Mouse (Mus musculus): ENCODE measurements at regions not wholly inside any gene's neighbourhood (a gene's known extent, or its start where the extent isn't known, plus 50 kb on each side); places are given as distances from the start of the nearest gene placed in this dataset.

DNA sequence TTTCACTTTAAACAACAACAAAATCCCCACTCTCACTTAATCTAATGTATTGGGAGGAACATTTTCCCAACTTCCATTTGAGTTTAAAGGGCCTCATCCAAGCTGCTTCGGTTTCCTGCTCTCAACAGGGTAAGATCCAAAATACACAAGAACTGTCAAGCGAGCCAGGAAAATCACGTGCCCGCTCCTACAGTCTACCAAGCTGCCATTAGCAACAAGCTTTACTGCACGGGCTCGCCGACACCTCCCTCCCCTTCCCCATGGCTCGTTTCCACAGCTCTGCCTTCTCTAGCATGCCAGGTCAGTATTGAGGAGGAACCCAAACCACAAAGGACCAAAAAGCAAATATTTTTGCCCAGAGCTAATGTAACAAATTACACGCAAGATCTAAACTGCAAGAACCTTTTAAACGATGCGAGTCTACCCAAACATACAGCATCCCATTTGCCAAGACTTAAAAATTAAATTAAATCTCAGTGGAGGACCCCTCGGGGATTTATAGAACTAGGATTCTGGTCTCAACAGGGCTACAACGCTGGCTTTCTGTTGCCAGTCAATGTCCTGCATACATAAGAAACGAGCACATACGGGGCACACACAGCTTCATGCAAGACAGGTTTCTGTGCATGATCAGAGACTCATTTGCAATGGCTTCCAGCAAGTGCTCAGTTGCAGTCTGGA lies 435.4 kb upstream of the Jarid2 start:
- DNase-seq (ENCODE audit: low spot score) = no peak

DNA sequence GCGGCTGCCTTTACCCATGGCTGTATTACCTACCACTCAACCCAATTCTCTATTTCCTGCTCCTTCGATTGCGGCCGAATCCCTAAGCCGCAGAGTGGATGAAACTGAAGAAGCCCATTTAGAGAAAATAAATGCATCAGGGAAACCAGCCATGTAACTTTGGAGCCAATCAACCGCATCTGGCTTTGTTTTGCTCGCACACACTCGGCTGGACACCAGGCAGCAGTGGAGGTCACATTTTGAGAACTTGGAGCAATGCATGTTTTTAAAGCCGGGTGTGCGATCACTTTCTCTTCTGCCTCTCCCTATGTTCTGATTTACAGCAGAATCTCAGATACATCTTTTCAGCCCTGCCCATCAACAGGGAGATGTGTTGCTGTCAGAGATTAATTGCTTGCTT lies 433.7 kb upstream of the Jarid2 start:
- no peak for DNase-seq (ENCODE audit: low spot score)

DNA sequence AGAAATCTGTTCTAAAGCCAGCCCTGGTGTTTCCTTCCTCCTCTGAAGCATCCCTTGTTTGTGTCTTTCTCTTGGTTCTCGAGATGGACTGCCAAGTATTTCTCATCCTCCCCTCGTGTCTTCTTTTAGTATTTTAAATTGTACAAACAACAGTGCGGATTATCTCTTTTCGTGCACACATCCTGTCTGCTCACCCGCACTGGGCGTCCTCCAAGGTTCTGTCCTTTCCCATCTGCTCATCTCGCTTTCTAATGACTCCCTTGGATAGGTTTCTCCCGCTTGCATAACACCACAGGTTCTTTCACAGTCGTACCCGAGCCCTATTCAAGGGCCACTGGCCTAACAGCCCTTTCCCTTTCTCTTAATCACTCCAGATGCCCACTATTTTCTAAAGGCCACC lies 428.7 kb upstream of the Jarid2 start:
- no peak for DNase-seq (ENCODE audit: low spot score)

DNA sequence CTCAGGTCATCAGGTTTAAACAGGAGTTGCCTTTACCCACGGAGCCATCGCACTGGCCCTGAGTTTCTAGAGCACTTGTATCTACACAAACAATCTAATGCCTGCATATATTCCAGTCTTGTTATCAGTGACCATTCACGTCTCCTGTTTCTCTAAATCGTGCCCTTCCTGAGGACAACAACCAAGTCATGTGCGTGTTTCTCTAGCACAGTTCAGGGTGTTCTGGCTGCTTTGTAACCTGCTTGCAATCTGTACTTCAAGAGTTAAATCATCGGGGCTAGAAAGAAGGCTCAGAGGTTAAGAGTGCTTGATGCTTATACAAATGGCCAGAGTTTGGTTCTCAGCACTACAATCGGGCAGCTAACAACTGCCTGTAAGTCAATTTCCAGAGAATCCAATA lies 428.1 kb upstream of the Jarid2 start:
- DNase-seq (ENCODE audit: low spot score) = no peak

DNA sequence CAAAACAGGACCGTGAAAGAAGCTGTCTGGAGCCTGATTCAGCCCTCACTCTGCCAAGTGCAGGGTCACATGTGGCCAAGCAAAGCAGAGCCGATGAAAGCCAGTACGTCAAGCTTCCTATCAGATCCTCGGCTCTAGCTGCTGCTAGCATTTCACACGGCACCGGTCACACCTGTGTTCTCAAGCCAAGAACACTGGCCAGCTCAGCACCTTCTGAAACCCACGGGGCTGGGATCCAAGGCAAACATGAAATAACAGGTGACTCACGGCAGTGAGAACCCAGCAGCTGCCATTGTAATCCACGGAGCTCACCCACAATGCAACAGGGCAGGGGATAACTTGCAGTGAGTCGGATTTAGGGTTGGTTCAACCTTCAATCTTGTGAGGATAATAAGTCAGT lies 427.3 kb upstream of the Jarid2 start:
- DNase-seq (ENCODE audit: low spot score) = no peak

DNA sequence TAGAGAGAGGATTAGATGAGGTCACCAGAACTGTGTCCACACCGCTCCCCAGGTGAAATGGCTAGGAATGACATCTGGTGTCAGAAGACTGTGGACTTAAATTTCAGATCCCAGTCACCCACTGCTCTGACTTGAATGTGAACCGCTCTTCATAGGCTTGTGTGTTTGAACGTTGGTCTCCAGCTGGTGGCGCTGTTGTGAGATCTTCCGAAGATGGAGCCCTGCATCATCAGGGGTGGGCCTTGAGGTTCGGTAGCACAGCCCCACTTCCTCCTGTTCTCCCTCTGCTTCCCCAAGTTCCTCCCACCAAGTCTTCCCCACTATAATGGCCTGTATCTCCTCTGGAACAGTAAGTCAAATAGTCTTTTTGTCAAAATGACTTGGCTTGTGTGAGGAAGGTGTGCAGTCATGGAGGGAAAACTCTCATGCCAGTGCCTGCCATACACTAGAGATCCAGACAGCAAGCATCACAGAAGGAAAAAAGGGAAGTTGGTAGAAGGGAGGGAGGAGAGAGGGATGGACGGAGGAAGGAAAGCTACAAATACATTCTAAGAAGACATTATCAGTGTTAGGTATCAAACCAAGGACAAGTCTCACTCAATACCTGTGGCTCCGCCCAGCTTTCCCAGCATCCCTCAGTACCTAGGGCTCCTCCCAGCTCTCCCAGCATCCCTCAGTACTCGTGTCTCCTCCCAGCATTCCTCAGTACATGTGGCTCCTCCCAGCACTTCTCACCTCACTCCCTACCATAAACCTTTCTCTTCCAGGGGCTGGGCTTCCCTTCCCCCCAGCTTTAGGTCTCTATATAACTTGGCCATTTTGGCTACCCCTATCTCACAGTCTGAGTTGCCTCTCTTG lies 423.9 kb upstream of the Jarid2 start:
- peak; percentile 3 for DNase-seq (ENCODE audit: low spot score)

DNA sequence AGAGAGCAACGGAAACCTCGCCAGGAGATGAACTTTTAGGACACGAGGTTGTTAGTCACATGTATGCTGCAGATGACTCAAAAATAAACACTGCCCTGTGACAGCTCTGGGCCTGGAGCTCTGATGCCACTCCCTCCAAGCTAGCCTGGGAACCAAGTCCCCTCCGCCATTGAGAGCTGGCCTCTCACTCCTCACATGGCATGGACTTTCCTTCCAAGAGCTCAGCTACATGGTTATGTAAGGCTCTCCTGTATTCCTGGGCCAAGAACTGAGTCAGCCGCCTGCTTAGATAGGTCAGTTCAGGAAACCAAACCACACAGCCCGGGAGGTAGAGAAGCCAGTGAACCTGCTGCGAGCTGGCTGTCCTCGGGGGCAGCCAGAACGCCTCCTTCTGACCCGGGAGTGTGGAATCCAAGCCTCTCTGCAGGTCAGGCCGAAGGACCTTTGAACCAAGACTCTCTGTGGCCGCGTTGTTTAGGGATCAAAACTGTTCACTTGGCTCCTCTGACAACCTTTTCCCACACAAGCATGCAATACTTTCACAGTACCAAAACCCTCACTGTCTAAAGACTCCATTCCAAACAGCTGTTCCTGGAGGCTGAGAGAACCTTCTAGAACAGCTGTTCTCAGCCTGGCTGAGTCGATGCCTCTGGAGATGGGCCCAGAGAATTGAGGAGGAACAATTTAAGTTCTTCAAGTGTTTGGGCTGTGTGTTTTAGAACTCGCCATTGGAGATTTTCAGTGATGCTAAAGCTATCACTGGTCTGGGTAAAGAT lies 422.8 kb upstream of the Jarid2 start:
- no peak for DNase-seq (ENCODE audit: low spot score)

DNA sequence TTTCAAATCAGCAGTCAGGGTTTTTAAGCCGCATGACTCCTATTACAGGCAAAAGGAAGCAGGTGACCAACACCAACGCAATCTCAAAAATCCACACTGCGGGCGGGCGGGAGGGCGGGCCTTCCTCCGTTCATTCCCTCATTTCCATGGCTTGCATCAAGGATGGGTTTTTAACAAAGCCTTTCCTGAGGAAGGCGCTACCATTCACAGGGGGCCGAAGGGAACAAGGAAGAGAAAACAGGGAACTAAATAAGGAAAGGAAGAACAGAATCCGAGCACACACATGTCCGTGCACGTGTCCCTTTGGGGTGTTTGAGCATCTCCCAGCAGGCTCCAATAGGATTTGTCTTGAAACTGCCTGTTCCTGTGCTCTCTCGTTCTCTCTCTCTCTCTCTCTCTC lies 421.0 kb upstream of the Jarid2 start:
- DNase-seq (ENCODE audit: low spot score) = no peak

DNA sequence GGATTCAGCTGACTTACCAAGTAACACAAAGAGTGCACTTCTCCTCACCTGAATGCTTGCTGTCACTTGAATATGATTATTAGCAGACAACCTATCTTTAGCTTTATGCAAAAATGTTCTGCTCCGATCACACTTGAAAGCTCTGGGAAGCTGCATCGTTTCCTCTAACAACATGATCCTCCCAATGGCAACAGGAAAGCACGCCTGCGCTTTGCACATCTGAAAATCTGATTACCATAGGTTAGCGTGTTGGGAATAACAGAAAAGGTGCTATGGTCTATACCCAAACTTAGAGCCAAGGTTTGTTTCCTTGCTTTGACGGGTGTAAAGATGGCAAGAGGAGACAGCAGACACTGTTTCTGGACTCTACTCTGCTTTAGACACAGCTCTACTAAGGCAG lies 417.0 kb upstream of the Jarid2 start:
- no peak for DNase-seq (ENCODE audit: low spot score)

DNA sequence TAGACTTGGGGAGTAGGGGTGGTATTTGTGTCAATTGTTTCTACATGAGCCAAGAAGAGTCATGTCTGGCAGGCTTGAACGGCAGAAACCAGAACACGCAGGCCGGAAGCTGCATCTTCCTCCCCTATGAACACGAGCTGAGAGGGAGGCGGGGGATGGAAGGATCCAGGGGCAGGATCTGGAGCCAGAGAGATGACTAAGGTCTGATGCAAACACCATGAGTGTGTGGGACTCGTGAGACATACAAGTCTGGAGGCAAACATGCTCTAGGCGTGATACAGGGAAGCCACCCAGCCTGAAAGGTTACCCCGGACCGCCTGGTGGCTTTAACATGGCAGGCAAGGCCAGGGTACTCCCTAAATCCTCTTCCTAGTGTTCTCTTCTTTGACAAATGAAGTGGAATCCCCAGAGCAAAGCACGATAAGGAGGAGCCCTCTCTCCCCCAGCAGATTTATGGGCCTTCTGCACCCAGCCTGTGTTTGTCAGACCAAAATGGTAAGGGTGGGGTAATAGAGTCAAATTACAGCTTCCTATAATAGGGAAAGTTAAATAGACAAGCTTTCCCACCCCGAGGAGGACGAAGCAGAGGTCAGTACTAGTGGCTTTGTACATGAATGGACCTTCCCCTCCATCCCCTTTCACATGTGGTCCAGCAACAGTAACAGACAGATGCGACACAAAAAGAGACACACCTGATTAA lies 412.4 kb upstream of the Jarid2 start:
- no peak for DNase-seq (ENCODE audit: low spot score)

DNA sequence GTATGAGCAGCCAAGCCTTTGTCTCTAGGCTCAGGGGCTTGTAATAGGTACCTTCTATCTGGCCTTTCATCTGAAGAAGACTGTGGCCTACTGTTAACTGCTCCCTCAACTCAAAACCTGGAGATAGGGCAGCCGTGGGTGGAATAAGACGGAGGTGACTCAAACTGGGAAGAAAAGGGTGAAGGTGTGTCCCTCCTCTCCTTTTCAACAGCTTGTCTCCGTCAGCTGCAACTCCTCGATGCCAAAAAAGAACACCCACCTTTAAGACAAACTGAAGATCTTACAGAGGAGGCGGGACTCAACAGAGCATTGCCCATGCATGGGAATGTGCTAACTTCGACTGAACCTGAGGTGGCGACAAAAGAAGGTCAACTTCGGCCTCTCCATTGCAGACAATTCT lies 411.7 kb upstream of the Jarid2 start:
- no peak for DNase-seq (ENCODE audit: low spot score)

DNA sequence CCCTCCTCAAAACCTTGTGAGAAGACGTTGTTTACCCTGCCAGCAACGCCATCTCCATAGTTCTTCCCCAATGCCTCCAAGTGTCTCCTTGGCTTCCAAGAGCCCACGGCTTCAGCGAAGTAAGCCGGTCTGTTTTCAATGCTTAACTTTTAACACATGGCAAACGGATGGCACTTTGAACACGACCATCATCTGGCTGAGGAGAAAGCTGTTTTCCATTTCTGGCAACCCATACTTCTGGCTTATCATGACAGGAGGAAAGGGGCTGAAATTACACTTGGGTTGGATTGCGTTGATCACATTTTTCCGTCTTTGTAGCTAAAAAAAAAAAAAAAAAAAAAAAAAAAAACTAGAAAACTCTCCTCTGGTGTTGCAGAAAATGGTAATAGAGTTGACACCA lies 410.2 kb upstream of the Jarid2 start:
- DNase-seq (ENCODE audit: low spot score) = no peak

DNA sequence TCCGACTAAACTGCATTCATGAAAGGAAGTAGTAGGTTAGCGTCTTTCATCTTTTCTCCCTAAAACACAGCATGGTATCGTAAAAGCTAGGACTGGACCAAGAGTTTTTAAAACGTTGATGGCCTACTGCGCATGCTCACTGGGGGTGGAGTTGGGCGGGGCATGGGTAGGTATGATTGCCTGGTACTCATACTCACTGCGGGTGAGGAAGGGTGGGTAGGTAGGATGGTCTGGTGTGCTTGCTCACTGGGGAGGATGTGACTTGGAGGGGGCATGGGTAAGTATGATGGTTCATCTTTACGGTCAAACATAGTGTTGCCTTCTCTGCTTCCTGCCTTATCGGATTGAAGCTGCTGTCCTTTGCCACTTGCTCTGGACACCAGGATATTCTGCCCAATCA lies 409.8 kb upstream of the Jarid2 start:
- no peak for DNase-seq (ENCODE audit: low spot score)

DNA sequence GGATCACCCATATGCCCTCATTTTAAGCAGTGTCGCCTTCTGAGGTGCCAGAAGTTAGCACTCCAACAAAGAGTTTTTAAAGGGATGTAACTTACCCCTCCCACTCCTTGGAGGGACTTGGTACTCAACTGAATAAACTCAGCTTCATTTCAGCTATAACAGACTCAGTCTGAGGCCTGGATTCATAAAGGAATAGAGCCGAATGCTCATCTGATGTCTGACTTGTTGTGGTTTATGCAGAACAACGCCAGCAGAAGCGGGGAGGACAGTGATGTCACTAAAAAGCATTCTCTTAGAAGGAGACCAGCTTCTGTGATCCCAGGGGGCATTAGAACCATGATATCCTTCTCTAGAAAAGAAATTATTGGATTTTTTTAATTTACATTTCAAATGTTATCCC lies 409.0 kb upstream of the Jarid2 start:
- no peak for DNase-seq (ENCODE audit: low spot score)

DNA sequence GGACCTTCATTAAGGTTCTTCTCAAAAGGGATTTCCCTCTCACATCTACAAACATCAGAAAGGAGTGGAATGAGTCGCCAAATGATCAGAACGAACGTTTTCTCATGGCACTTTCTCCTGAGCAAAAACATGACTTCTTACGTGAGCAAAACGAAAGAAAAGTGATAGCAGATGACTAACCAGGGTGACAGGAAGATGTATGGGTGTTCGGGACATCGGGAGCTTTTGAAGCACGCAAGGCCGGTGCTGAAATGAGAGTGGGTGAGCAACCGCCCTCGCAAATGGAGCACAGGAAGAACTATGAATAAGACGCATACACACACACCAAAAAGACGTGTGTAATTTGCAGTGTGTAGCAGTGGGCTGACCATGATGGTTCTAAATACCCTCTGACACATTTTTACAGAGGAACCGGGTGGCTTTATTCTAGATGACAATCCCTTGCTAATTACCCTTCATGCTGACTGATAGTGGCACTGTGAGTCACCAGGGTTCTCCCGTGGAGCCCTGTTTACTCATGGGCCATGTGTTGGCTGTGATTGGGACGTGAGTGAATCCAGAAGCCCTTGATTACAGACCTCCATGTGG lies 408.2 kb upstream of the Jarid2 start:
- no peak for DNase-seq (ENCODE audit: low spot score)

DNA sequence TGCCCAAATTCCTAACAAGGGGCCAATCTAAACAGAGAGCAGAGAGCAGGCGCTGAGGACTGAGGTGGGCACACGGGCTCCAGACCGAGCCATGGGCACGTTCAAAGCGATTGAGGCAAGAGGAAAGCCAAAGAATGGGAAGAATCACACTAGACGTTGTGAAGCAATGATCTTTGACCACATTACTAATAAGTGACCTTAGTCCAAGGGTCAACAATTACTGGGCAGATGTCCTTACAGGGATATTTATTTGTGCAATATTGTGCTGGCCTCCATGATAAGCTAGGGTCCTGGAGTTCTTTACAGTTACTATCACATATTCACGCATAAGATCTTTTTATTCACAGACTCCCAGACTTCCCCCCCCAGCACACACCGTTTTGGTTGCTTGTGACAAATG lies 400.9 kb upstream of the Jarid2 start:
- no peak for DNase-seq (ENCODE audit: low spot score)

DNA sequence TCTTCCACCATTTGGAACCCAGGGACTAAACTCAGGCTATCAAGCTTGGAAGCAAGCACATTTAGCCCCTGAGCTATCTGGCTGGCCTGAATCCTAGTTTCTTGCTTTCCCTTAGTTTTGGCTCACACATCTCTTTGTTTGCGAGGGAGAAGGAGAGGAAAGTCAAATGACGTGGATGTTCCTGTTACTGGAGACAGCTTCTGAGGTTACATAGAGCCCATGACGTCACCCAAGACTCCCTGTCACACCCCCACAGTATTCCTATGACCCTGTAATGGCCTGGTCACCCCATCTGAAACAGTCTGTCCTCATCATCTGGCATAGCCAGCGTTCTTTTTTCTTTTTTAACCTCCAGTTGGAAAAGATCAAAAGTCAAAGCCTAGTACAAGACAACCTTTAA lies 400.1 kb upstream of the Jarid2 start:
- no peak for DNase-seq (ENCODE audit: low spot score)

DNA sequence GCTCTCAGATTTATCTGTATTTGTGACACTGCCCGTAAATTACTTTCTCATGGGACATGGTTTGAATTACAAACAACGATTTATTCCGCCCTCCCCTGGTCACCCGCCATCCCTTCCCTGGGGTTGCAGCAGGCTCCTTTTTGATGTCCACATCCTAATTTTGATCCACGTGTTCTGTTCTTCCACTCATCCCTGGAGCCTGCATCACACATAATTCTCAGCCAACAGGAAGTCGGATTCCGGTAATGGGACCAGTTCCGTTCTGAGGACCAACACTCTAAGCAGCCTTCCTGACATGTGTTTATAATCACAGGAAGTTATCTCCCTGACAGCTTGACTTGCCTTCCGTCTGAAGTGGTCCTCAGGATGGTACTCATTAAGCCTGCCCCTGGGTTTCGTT lies 399.6 kb upstream of the Jarid2 start:
- DNase-seq (ENCODE audit: low spot score) = no peak

DNA sequence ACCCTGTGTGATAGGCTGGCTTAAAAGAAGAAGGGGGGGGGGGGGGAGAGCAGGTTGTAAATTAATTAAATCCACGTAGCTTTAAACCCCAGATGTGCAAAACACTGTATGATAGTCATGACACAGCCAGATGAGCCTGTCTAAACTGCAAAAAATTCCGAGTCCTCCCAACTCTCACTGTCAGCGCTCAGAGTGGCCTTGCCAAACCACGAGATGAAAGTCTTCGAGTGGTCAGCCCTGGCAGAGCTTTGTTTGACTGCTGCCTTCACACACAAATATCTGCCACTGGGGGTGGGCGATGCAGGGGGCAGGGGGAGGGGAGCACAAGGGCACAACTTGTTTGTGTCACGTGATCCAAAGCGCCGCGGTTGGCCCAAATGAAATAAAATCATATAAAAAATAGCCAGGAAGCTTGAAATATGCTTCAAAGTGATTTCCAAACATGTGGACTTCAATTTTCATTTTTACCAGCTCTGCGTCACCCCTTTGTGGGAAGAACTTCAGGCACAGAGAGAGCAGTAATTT lies 396.5 kb upstream of the Jarid2 start:
- DNase-seq (ENCODE audit: low spot score) = no peak

DNA sequence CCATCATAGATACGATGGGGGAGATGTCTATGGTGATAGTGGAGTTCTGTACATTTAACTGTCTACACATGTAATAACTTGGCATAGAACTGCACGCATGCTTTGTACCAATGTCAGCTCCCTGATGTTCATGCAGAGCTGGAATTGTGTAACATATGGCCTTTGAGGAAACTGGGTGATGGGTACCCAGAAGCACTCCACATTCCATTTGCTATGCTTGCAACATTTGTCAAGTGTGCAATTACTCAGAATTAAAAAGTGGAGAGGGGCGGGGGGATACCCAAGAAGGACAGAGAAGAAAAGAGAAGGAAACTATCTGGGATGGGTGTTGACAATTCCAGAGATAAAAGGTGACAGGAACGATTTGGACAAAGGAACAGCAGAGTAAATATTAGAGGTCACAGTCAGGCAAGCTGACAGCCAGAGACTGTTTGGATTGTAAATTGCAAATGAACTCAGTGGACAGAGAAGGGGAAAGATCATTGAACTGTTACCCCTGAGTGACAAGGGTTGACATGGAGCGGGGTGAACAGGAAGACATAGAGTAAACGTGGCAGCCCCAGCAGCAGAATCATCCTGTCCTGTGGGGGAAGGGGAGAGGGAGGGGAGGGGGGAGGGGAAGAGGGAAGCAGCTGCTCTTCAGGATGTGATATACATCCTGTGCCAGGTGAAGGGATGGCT lies 390.1 kb upstream of the Jarid2 start:
- no peak for DNase-seq (ENCODE audit: low spot score)

DNA sequence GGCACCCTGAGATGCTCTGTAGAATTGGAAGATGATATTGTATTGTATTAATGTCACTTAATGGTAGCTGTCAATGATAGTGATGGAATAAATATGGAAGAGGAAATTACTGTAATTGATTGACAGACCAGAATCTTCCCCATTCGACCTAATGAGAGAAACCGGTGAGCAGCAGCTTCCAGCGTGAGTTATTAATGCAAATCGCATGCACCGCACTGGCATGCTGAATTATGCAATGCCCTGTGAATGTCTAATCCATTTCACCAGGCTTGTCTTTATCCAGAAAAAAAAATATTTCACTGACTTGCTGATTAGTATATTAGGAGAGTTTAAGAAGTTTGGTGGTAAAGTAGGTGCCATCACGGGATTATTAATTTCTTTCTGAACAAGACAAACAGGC lies 384.2 kb upstream of the Jarid2 start:
- DNase-seq (ENCODE audit: low spot score) = no peak

Data from c-Kit-positive CD71-positive TER-119-positive erythroid progenitor cells, embryonic 14.5 days (primary cell).